Mouse (Mus musculus): ENCODE measurements at regions not wholly inside any gene's neighbourhood (a gene's known extent, or its start where the extent isn't known, plus 50 kb on each side); places are given as distances from the start of the nearest gene placed in this dataset.

- Histone ChIP-seq H3K9ac (no peak overlapping the region), H3K36me3 (ENCODE audit: poor library complexity, severe bottlenecking) (no peaks in the 10 kb centered on the region), H3K4me3 (no peak overlapping the region), H3K9me3 (replicated peaks) (no peaks in the 10 kb centered on the region), H3K4me1 (no peaks in the 10 kb centered on the region), H3K4me2 (no peak overlapping the region), H3K27ac (no peak overlapping the region), H3K27me3 (no peaks in the 10 kb centered on the region)
- 89% methylated on average over 4 of the region's 4 CpGs for WGBS
- no peak for ATAC-seq
Measured at GRCm38 (mm10) chr17:4319141-4319540, 623.1 kb upstream of the Nox3 start.

DNA sequence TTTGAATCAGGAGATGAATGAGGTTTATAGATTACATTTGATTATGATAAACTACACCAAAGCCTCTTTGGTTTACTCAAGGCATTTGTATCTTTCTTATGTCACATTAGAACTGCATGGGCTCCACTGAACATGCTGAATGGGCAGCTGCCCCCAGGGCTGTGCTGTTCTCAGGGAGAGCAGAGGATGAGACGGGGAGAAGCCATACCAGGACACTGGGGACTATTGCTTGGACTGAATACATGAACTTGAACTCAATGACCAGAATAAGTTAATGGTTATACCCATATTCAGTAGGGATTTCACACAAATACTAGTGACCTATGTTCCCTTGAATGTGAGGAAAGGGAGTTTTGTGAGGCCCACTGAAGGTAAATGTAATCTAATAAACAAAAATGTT is 632.7 kb upstream of the Nox3 start:
- no peak overlapping the region for H3K4me2 ChIP-seq
- no peak overlapping the region for H3K4me3 ChIP-seq
- no peaks in the 10 kb centered on the region for H3K27me3 ChIP-seq
- ATAC-seq, result no peak
- H3K9me3 ChIP-seq (replicated peaks), result no peaks in the 10 kb centered on the region
- H3K36me3 ChIP-seq (ENCODE audit: poor library complexity, severe bottlenecking), result no peaks in the 10 kb centered on the region
- H3K4me1 ChIP-seq, result peaks cover 17% of the 10 kb centered on the region
- WGBS, result 82% methylated on average over 1 of the region's 1 CpGs
- no peak overlapping the region for H3K27ac ChIP-seq
- H3K9ac ChIP-seq, result no peak overlapping the region

DNA sequence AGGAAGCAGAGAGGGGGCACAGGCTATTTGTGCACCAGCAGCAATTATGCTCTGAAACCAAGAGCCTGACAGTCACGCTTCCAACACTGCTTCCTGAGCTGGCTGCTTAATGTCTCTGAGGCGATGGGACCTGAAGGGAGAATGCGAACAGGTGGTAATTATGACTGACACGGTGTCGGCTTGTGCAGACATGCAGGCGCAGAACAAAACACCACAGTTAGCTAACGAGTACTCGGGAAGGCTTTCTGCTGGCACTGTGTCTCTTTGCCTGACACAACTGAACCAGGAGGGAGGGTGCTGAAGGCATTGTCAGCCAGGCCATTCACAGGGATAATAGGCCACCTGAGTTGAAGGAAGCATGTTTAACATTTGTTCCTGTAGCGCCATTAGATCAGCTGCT is 635.6 kb upstream of the Nox3 start:
- no peak for ATAC-seq
- Histone ChIP-seq H3K27ac (no peak overlapping the region), H3K9me3 (replicated peaks) (no peaks in the 10 kb centered on the region), H3K4me3 (no peak overlapping the region), H3K27me3 (no peaks in the 10 kb centered on the region), H3K36me3 (ENCODE audit: poor library complexity, severe bottlenecking) (no peaks in the 10 kb centered on the region), H3K9ac (no peak overlapping the region), H3K4me1 (peaks cover 17% of the 10 kb centered on the region), H3K4me2 (peak overlapping the region; percentile 31; the same call in 1 of the 2 replicates)
- 18% methylated on average over 9 of the region's 9 CpGs for WGBS

DNA sequence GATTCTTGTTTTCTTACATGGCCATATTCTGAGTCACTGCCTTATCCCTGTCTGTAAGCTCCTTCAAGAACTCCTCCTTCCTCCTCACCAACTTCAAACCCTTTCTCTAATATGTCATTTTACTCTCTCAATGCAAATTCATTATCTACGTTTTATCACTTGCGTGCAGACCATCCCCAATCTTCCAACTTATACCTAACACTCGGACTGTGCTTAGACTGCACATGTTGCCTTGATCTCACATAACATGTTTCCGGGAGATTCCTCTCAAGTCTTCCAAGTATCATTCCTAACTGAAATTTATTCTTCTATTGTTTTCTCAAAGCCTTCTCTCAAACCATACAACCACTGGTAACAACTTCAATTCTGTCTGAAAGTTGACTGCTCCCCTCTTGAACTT is 637.0 kb upstream of the Nox3 start:
- no peak for ATAC-seq
- H3K27ac ChIP-seq, result no peak overlapping the region
- no peaks in the 10 kb centered on the region for H3K9me3 ChIP-seq (replicated peaks)
- peaks cover 10% of the 10 kb centered on the region for H3K4me1 ChIP-seq
- no peak overlapping the region for H3K4me2 ChIP-seq
- H3K4me3 ChIP-seq, result no peak overlapping the region
- H3K27me3 ChIP-seq, result no peaks in the 10 kb centered on the region
- WGBS, result 94% methylated on average over 4 of the region's 4 CpGs
- no peaks in the 10 kb centered on the region for H3K36me3 ChIP-seq (ENCODE audit: poor library complexity, severe bottlenecking)
- no peak overlapping the region for H3K9ac ChIP-seq

- no peaks in the 10 kb centered on the region for H3K9me3 ChIP-seq (replicated peaks)
- 68% methylated on average over 1 of the region's 1 CpGs for WGBS
- no peaks in the 10 kb centered on the region for H3K27me3 ChIP-seq
- no peaks in the 10 kb centered on the region for H3K36me3 ChIP-seq (ENCODE audit: poor library complexity, severe bottlenecking)
- no peak overlapping the region for H3K9ac ChIP-seq
- no peaks in the 10 kb centered on the region for H3K4me1 ChIP-seq
- H3K4me2 ChIP-seq, result no peak overlapping the region
- H3K4me3 ChIP-seq, result no peak overlapping the region
- ATAC-seq, result no peak
- H3K27ac ChIP-seq, result no peak overlapping the region
Measured at GRCm38 (mm10) chr17:4353018-4353417, 641.1 kb upstream of the Arid1b start.

DNA sequence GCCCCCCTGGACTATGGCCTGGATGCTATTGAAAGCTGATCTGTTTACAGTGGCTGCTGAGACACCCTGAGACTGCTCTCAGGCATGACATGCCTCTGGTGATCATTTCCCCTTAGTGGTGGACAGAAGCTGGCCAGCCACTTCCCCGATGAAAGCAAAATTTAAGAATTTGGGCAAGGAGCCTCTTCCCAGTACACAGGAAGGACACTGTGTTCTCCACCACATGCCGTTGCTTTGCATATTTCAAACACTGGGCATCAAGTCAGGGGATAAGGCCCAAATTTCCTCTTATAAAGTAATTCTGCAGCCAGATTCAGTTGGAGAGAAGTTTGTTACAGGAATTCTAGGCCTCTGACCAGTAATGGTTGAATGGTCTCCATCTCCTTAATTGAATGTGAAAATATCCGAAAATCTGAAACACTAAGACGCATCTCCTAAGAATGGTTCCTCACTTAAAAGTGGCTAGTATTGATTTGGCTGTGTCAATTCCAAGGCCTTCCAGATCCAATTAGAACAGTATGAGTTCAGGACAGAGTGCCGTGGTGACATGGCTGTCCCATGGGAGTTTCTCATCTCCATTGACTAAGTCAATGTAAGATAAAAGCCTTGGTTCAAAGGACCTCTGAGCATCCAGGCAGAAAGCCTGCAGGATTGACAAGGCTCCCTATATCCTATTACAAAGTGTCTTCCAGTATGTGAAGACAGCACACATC is 638.5 kb upstream of the Arid1b start:
- Histone ChIP-seq H3K9me3 (replicated peaks) (no peaks in the 10 kb centered on the region), H3K27me3 (no peaks in the 10 kb centered on the region), H3K9ac (no peak overlapping the region), H3K4me3 (no peak overlapping the region), H3K4me1 (no peaks in the 10 kb centered on the region), H3K36me3 (ENCODE audit: poor library complexity, severe bottlenecking) (no peaks in the 10 kb centered on the region), H3K4me2 (no peak overlapping the region), H3K27ac (no peak overlapping the region)
- ATAC-seq, result no peak
- WGBS, result 91% methylated on average over 5 of the region's 5 CpGs

- no peaks in the 10 kb centered on the region for H3K36me3 ChIP-seq (ENCODE audit: poor library complexity, severe bottlenecking)
- WGBS, result 36% methylated on average over 4 of the region's 4 CpGs
- H3K4me3 ChIP-seq, result no peak overlapping the region
- H3K4me1 ChIP-seq, result no peaks in the 10 kb centered on the region
- H3K27me3 ChIP-seq, result no peaks in the 10 kb centered on the region
- H3K9me3 ChIP-seq (replicated peaks), result no peaks in the 10 kb centered on the region
- peak; percentile 75 for ATAC-seq
- H3K27ac ChIP-seq, result no peak overlapping the region; the same call in 1 of the 2 replicates
- H3K4me2 ChIP-seq, result no peak overlapping the region
- no peak overlapping the region for H3K9ac ChIP-seq
Measured at GRCm38 (mm10) chr17:4360413-4361320, 633.5 kb upstream of the Arid1b start.

GRCm38 (mm10) chr17:4365811-4366210 is 628.3 kb upstream of the Arid1b start:
- ATAC-seq, result no peak
- no peak overlapping the region for H3K27ac ChIP-seq
- H3K4me3 ChIP-seq, result no peak overlapping the region
- no peak overlapping the region for H3K9ac ChIP-seq
- no peaks in the 10 kb centered on the region for H3K4me1 ChIP-seq
- H3K36me3 ChIP-seq (ENCODE audit: poor library complexity, severe bottlenecking), result no peaks in the 10 kb centered on the region
- no peaks in the 10 kb centered on the region for H3K27me3 ChIP-seq
- no peaks in the 10 kb centered on the region for H3K9me3 ChIP-seq (replicated peaks)
- no peak overlapping the region for H3K4me2 ChIP-seq

- no peak for ATAC-seq
Measured at GRCm38 (mm10) chr17:4380449-4380848, 613.7 kb upstream of the Arid1b start.

DNA sequence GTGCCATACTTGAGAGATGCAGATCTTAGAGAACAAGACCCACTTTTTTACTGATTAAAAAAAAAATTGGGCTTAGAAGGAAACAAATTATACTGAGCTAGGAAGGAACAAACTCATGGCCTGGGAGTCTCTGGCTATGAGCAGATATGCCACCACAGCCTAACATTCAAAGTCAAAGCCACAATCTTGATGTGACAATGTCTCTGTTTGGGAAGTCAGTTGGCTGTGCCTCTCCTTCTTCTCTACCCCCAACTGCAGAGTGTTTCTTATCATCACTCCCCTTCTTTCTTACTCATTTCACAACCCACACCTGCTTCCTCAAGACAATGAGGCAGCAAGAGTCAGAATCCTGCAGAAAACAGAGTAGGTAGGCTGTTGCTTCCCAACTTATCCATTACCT is 613.3 kb upstream of the Arid1b start:
- no peaks in the 10 kb centered on the region for H3K9me3 ChIP-seq (replicated peaks)
- no peak overlapping the region for H3K27ac ChIP-seq
- no peak overlapping the region for H3K4me2 ChIP-seq
- no peaks in the 10 kb centered on the region for H3K4me1 ChIP-seq
- no peak overlapping the region for H3K9ac ChIP-seq
- H3K36me3 ChIP-seq (ENCODE audit: poor library complexity, severe bottlenecking), result no peaks in the 10 kb centered on the region
- no peak overlapping the region for H3K4me3 ChIP-seq
- H3K27me3 ChIP-seq, result no peaks in the 10 kb centered on the region
- ATAC-seq, result no peak

More at GRCm38 (mm10) chr17:4380449-4380848, 613.7 kb upstream of the Arid1b start:
- no peaks in the 10 kb centered on the region for H3K4me1 ChIP-seq
- H3K36me3 ChIP-seq (ENCODE audit: poor library complexity, severe bottlenecking), result no peaks in the 10 kb centered on the region
- no peaks in the 10 kb centered on the region for H3K27me3 ChIP-seq
- H3K27ac ChIP-seq, result no peak overlapping the region
- 91% methylated on average over 1 of the region's 1 CpGs for WGBS
- H3K4me2 ChIP-seq, result no peak overlapping the region
- H3K9ac ChIP-seq, result no peak overlapping the region
- H3K4me3 ChIP-seq, result no peak overlapping the region
- H3K9me3 ChIP-seq (replicated peaks), result no peaks in the 10 kb centered on the region

DNA sequence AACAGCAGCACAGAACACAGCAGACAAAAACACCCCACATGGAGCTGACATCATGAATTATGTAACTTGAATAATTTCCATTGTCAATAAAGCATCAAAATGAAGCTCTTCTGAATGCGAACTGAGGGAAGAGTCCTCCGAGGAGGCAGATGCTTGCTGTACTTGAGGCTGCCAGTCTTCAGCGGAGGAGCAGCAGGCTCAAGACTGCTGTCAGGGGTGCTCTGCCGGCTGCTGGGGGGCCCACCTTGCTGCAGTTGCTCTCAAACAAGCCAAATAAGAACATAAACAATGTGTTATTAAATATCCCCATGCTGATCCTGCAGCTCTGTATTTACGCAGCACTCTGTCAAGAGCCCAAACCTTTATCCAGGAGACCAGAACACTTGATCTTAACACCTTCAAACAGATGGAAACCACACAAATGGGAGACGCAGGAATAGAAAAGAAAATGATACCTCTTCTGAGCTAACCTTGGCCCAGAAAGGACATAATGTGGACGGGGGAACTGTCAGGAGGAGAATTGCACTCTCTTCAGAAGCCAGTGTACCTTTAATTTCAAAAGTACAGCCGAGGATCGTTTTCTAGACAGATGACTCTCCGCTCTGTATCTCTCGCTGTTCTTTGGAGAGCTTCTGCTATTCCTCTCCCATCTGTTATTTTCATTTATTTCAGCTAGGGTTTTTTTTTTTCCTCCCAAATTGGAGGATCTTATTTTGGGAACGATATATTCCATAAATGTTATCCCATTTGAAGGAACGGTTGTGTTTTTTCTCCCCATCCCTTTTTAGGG is 612.0 kb upstream of the Arid1b start:
- ATAC-seq, result no peak
- H3K4me1 ChIP-seq, result no peaks in the 10 kb centered on the region
- H3K9ac ChIP-seq, result no peak overlapping the region
- H3K27me3 ChIP-seq, result no peaks in the 10 kb centered on the region
- H3K27ac ChIP-seq, result no peak overlapping the region
- no peak overlapping the region for H3K4me3 ChIP-seq
- WGBS, result 81% methylated on average over 13 of the region's 13 CpGs
- H3K4me2 ChIP-seq, result no peak overlapping the region
- H3K9me3 ChIP-seq (replicated peaks), result no peaks in the 10 kb centered on the region
- no peaks in the 10 kb centered on the region for H3K36me3 ChIP-seq (ENCODE audit: poor library complexity, severe bottlenecking)

DNA sequence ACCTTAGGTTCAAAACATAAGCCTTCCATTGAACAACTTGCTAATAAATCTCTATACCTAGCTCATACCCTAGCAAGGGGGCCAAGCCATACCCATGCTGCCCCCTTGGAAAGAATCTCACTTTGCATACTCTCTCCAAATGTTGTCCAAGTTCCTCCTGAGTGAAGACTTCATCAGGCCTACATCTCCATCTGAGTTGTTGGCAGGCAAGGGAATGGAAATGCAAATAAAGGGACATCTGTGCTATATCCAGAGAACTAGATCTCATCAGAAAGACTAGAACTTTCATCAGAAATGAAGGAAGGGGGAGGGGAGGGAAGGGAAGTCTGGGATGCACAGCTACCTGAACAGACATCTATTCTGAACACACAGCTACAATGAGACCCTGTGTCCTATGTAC is 611.4 kb upstream of the Arid1b start:
- Histone ChIP-seq H3K4me3 (no peak overlapping the region), H3K27me3 (no peaks in the 10 kb centered on the region), H3K27ac (no peak overlapping the region), H3K4me2 (no peak overlapping the region), H3K9me3 (replicated peaks) (no peaks in the 10 kb centered on the region), H3K9ac (no peak overlapping the region), H3K36me3 (ENCODE audit: poor library complexity, severe bottlenecking) (no peaks in the 10 kb centered on the region), H3K4me1 (no peaks in the 10 kb centered on the region)
- no peak for ATAC-seq

All from forebrain, embryonic 13.5 days (tissue).